Mouse (Mus musculus) right cerebral cortex, postnatal 14 days (tissue): ENCODE measurements around the gene Prss43.
A peak's percentile ranks its signal among the peaks of the same experiment; 100 is the strongest.
"Not testable (repeated sequence)": the region's sequence is repeated elsewhere in the genome, so short reads cannot be mapped to it uniquely, and the experiment has no call there.

Source experiments
- DNase-seq: peaks from one replicate; pipeline ENCODE4 v3.0.0; 2022

Gene Prss43

GRCm38 (mm10) chr9:110826390-110826789 is at the start of gene Prss43:
Gene Prss43 (plus strand): TSS chr9:110826690.
- no peak for DNase-seq

- no peak for DNase-seq
Observed at GRCm38 (mm10) chr9:110778100-110778499, 48.4 kb upstream of the Prss43 start.

- DNase-seq = no peak
Observed at GRCm38 (mm10) chr9:110778559-110778958, 47.9 kb upstream of the Prss43 start.

- DNase-seq = no peak
Observed at GRCm38 (mm10) chr9:110779242-110779913, 47.1 kb upstream of the Prss43 start.

GRCm38 (mm10) chr9:110781256-110781721 is 45.2 kb upstream of the Prss43 start:
- DNase-seq = peak; percentile 97

- peak; percentile 74 for DNase-seq
Observed at GRCm38 (mm10) chr9:110781731-110782130, 44.8 kb upstream of the Prss43 start.

- no peak for DNase-seq
Observed at GRCm38 (mm10) chr9:110783611-110784010, 42.9 kb upstream of the Prss43 start.

- no peak for DNase-seq
Observed at GRCm38 (mm10) chr9:110788169-110788568, 38.3 kb upstream of the Prss43 start.

GRCm38 (mm10) chr9:110790462-110790861 is 36.0 kb upstream of the Prss43 start:
- DNase-seq = no peak

- no peak for DNase-seq
Observed at GRCm38 (mm10) chr9:110797013-110797412, 29.5 kb upstream of the Prss43 start.

- no peak for DNase-seq
Observed at GRCm38 (mm10) chr9:110797866-110798265, 28.6 kb upstream of the Prss43 start, which contains the start of gene Prss42. Gene Prss42 (plus strand): TSS chr9:110798166.

- no peak for DNase-seq
Observed at GRCm38 (mm10) chr9:110800834-110801479, 25.5 kb upstream of the Prss43 start.

GRCm38 (mm10) chr9:110803294-110803693 is 23.2 kb upstream of the Prss43 start:
- DNase-seq = no peak

GRCm38 (mm10) chr9:110810051-110810450 is 16.4 kb upstream of the Prss43 start:
- DNase-seq = no peak

GRCm38 (mm10) chr9:110813789-110814188 is 12.7 kb upstream of the Prss43 start, which contains the start of gene Prss44:
Gene Prss44 (plus strand): TSS chr9:110813994.
- DNase-seq = no peak

- DNase-seq = not testable (repeated sequence)
Observed at GRCm38 (mm10) chr9:110820546-110820945, 5.9 kb upstream of the Prss43 start.

GRCm38 (mm10) chr9:110821436-110821835 is 5.1 kb upstream of the Prss43 start:
- DNase-seq = no peak

GRCm38 (mm10) chr9:110825426-110825825 is 1.1 kb upstream of the Prss43 start:
- no peak for DNase-seq

GRCm38 (mm10) chr9:110825832-110826231 is 658 bp upstream of the Prss43 start:
- DNase-seq = no peak

- DNase-seq = no peak
Observed at GRCm38 (mm10) chr9:110833021-110833420, 6.5 kb downstream of the Prss43 start.

- DNase-seq = no peak
Observed at GRCm38 (mm10) chr9:110834411-110834810, 7.9 kb downstream of the Prss43 start, which contains the start of gene Prss45. Gene Prss45 (plus strand): TSS chr9:110834588.

- DNase-seq = no peak
Observed at GRCm38 (mm10) chr9:110834961-110835360, 8.5 kb downstream of the Prss43 start.

GRCm38 (mm10) chr9:110836112-110836511 is 9.6 kb downstream of the Prss43 start:
- no peak for DNase-seq

- DNase-seq = no peak
Observed at GRCm38 (mm10) chr9:110840905-110841304, 14.4 kb downstream of the Prss43 start.
